Mouse (Mus musculus): ENCODE results near the gene Kmt5b. TPM values are rescaled to one million over a fixed set of nuclear protein-coding genes. Genes with fewer than 3 reads are reported as not detected.

The Kmt5b gene
- polyA plus RNA-seq, 1 experiment from 2014 or later = 34.1 TPM

DNA sequence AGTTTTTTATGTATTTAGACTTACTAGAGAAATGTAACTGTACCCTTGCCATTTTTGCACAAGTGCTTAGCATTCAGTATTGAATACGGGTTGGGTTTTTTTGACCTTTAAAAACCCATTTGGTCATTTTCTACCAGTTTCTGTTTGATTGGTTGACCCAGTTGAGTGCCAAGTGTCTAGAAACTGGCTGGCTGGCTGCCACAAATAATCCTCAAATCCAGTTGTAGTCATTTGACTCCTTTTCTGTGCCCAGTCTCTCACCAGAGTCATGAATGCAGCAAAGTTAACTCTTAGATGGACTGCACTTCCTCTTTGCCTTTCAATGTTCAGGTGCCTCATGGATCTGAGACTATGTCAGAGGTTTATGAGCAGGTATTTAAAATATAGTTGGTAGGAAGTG lies 86.7 kb downstream of the Kmt5b start:
- Histone ChIP-seq H3K9ac (no peak overlapping the region), H3K27ac (no peak overlapping the region), H3K9me3 (no peaks in the 10 kb centered on the region), H3K4me3 (0 out of 2 replicates have a peak overlapping the region, but pooled peaks have one; percentile 4), H3K27me3 (no peaks in the 10 kb centered on the region), H3K4me2 (peak overlapping the region; percentile 71), H3K4me1 (peaks cover 42% of the 10 kb centered on the region), H3K36me3 (no peaks in the 10 kb centered on the region)
- no peak for ATAC-seq (ENCODE audit: insufficient number of reproducible peaks, insufficient read depth, low FRiP score, low TSS enrichment, low read depth)
- 70% methylated on average over 1 of the region's 1 CpGs for WGBS

DNA sequence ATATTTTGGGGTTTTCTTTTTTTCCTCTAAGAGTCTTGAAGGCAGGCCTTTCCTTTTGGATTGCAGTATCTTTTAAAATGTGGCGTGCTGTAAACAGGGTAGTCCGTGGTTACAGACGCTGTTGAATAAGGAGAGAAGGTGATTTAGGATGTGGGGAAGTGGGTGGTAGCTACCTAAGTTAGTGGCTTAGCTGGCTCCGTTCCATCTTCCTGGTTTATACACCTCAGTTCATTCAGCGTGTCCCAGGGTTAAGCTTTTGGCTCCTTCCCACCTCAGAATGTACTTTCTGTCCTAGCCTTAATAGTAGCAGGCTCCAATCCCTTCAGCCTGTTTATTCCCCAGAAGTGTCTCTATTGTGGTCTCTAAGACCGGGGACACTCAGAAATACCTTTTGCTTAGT lies 87.9 kb downstream of the Kmt5b start:
- Histone ChIP-seq H3K4me1 (peaks cover 42% of the 10 kb centered on the region), H3K27me3 (no peaks in the 10 kb centered on the region), H3K9ac (0 out of 2 replicates have a peak overlapping the region, but pooled peaks have one; percentile 8), H3K27ac (peak overlapping the region; percentile 40), H3K36me3 (no peaks in the 10 kb centered on the region), H3K4me3 (no peak overlapping the region), H3K9me3 (no peaks in the 10 kb centered on the region), H3K4me2 (peak overlapping the region; percentile 21)
- ATAC-seq (ENCODE audit: insufficient number of reproducible peaks, insufficient read depth, low FRiP score, low TSS enrichment, low read depth) = no peak
- WGBS = 59% methylated on average over 6 of the region's 6 CpGs

DNA sequence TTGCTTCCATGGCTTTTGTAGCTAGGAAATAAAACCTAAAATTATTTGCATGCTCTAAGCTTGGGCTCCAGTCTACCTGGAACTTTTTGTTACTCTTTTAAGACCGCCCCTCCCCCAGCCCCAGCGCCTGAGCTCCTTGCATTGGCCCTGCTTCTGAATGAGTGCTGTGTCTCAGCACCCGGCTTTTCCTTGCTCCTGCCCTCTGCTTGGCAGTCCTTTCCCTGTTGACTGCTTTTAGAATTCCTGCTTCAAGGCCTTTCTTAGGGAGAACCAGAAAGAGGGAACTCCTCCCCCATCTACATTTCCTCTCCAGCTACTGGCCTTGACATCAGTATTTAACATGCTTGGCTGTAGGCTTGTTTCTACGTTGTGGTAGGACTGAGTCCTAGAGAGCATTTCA lies 88.4 kb downstream of the Kmt5b start:
- 9% methylated on average over 4 of the region's 4 CpGs for WGBS
- Histone ChIP-seq H3K27ac (peak overlapping the region; percentile 40), H3K4me1 (peaks cover 42% of the 10 kb centered on the region), H3K9ac (0 out of 2 replicates have a peak overlapping the region, but pooled peaks have one; percentile 8), H3K4me2 (peak overlapping the region; percentile 21), H3K36me3 (no peaks in the 10 kb centered on the region), H3K4me3 (no peak overlapping the region), H3K9me3 (no peaks in the 10 kb centered on the region), H3K27me3 (no peaks in the 10 kb centered on the region)
- no peak for ATAC-seq (ENCODE audit: insufficient number of reproducible peaks, insufficient read depth, low FRiP score, low TSS enrichment, low read depth)

DNA sequence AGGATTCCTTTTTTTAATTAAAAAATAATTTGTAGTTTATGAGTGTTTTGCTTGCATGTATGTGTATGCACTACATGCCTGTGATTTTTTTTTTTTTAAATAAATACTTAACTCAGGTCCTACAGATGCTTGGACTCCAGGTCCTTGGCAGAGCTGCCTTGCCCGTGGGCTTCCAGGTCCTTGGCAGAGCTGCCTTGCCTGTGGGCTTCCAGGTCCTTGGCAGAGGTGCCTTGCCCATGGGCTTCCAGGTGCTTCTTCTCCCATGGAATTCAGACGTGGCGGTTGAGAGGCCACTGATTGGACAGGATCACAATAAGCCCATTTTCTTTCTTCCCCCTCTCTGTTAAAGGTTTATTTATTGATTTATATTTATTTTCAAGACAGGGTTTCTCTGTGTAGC lies 90.0 kb downstream of the Kmt5b start:
- whole genome bisulfite sequencing = 84% methylated on average over 3 of the region's 3 CpGs
- no peak for ATAC-seq (ENCODE audit: insufficient number of reproducible peaks, insufficient read depth, low FRiP score, low TSS enrichment, low read depth)
- H3K27ac ChIP-seq = no peak overlapping the region

DNA sequence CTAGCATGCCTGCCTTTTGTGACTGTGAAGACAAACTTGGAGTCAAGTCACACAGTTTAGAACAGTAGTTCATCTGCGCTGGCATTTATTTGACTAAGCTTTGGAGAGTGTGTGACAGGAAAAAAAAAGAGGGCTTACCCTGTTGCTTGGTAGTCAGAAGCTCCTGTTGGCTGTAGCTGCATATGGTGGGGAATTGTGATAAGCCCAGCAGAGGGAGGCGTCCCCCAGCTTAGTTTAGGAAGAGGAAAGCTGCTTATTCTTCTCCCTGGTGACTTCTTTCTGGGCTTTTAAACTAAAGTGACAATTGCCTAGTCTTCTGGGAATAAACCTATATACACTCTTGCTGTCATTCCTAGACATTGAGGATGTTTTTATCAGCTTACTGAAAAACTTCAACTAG lies 95.5 kb downstream of the Kmt5b start:
- 84% methylated on average over 2 of the region's 2 CpGs for WGBS
- no peak overlapping the region for H3K4me2 ChIP-seq
- no peak overlapping the region for H3K9ac ChIP-seq
- H3K4me3 ChIP-seq = no peak overlapping the region
- no peak for ATAC-seq (ENCODE audit: insufficient number of reproducible peaks, insufficient read depth, low FRiP score, low TSS enrichment, low read depth)
- 0 out of 2 replicates have a peak, but pooled peaks cover 3% of the 10 kb centered on the region for H3K9me3 ChIP-seq
- H3K27me3 ChIP-seq = no peaks in the 10 kb centered on the region
- H3K36me3 ChIP-seq = peaks cover 29% of the 10 kb centered on the region
- H3K27ac ChIP-seq = no peak overlapping the region
- H3K4me1 ChIP-seq = 0 out of 2 replicates have a peak, but pooled peaks cover 2% of the 10 kb centered on the region

More for the DNA sequence above, 90.0 kb downstream of the Kmt5b start:
- Histone ChIP-seq H3K9ac (no peak overlapping the region), H3K4me3 (no peak overlapping the region), H3K4me1 (peaks cover 35% of the 10 kb centered on the region), H3K9me3 (0 out of 2 replicates have a peak, but pooled peaks cover 3% of the 10 kb centered on the region), H3K4me2 (no peak overlapping the region), H3K36me3 (0 out of 2 replicates have a peak, but pooled peaks cover 4% of the 10 kb centered on the region), H3K27me3 (no peaks in the 10 kb centered on the region)

DNA sequence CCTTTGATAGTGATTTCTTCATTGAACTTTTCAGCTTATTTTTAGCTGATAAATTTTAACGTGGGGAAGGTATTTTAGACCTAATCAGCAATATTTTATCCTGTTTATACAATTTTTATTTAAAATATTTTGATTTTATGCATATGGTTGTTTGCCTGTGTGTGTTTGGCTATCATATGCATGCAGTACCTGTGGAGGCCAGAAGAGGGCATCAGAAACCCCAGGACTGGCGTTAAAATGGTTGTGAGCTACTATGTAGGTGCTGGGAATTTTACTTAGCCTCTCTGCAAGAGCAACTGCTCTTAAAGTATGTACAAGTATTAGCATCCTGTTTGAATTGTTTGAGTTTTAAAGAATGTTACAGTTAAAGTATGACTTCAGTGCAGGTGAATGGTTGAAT lies 97.7 kb downstream of the Kmt5b start:
- peaks cover 29% of the 10 kb centered on the region for H3K36me3 ChIP-seq

More for the DNA sequence above, 97.7 kb downstream of the Kmt5b start:
- Histone ChIP-seq H3K9me3 (0 out of 2 replicates have a peak, but pooled peaks cover 3% of the 10 kb centered on the region), H3K4me3 (no peak overlapping the region), H3K27me3 (no peaks in the 10 kb centered on the region), H3K27ac (no peak overlapping the region), H3K9ac (no peak overlapping the region), H3K4me2 (no peak overlapping the region), H3K4me1 (peaks cover 13% of the 10 kb centered on the region)
- WGBS = 91% methylated on average over 2 of the region's 2 CpGs
- ATAC-seq (ENCODE audit: insufficient number of reproducible peaks, insufficient read depth, low FRiP score, low TSS enrichment, low read depth) = no peak

Other genes starting within 250 kb of the Kmt5b start
- gene Ppp6r3, start 191.7 kb upstream of the Kmt5b start, polyA plus RNA-seq (2015; fragmentation: Nextera tagmentation; extraction: Ambion mirVana) = 63.9 and 71.4 TPM in 2 replicates
- 7.3 and 7.9 TPM in 2 replicates for gene Lrp5, start 80.9 kb upstream of the Kmt5b start, polyA plus RNA-seq (2015; fragmentation: Nextera tagmentation; extraction: Ambion mirVana)
- 47.5 and 47.6 TPM in 2 replicates for gene 1810055G02Rik, start 59.1 kb upstream of the Kmt5b start, polyA plus RNA-seq (2015; fragmentation: Nextera tagmentation; extraction: Ambion mirVana)
- gene Chka, start 84.4 kb downstream of the Kmt5b start, polyA plus RNA-seq (2015; fragmentation: Nextera tagmentation; extraction: Ambion mirVana) = 54.8 and 56.5 TPM in 2 replicates
- 53.7 and 58.0 TPM in 2 replicates for gene Tcirg1, start 139.7 kb downstream of the Kmt5b start, polyA plus RNA-seq (2015; fragmentation: Nextera tagmentation; extraction: Ambion mirVana)
- gene Ndufs8, start 145.4 kb downstream of the Kmt5b start, polyA plus RNA-seq (2015; fragmentation: Nextera tagmentation; extraction: Ambion mirVana) = 258 and 278 TPM in 2 replicates
- 1.6 and 1.7 TPM in 2 replicates for gene Aldh3b1, start 162.4 kb downstream of the Kmt5b start, polyA plus RNA-seq (2015; fragmentation: Nextera tagmentation; extraction: Ambion mirVana)
- 15.8 and 16.6 TPM in 2 replicates for gene Unc93b1, start 167.8 kb downstream of the Kmt5b start, polyA plus RNA-seq (2015; fragmentation: Nextera tagmentation; extraction: Ambion mirVana)
- gene Aldh3b3, start 191.2 kb downstream of the Kmt5b start, polyA plus RNA-seq (2015; fragmentation: Nextera tagmentation; extraction: Ambion mirVana) = 0.24 TPM in 1 of 2 replicates, not detected in the other
- 7.9 and 8.2 TPM in 2 replicates for gene Aldh3b2, start 204.9 kb downstream of the Kmt5b start, polyA plus RNA-seq (2015; fragmentation: Nextera tagmentation; extraction: Ambion mirVana)
- gene Acy3, start 219.1 kb downstream of the Kmt5b start, polyA plus RNA-seq (2015; fragmentation: Nextera tagmentation; extraction: Ambion mirVana) = 3.1 and 3.7 TPM in 2 replicates
- not detected in 2 replicates for gene Tbx10, start 225.3 kb downstream of the Kmt5b start, polyA plus RNA-seq (2015; fragmentation: Nextera tagmentation; extraction: Ambion mirVana)
- gene Nudt8, start 233.2 kb downstream of the Kmt5b start, polyA plus RNA-seq (2015; fragmentation: Nextera tagmentation; extraction: Ambion mirVana) = 36.5 and 37.8 TPM in 2 replicates
- 5.6 and 6.5 TPM in 2 replicates for gene Gm49405, start 233.2 kb downstream of the Kmt5b start, polyA plus RNA-seq (2015; fragmentation: Nextera tagmentation; extraction: Ambion mirVana)
- 7.3 and 8.1 TPM in 2 replicates for gene Doc2g, start 235.9 kb downstream of the Kmt5b start, polyA plus RNA-seq (2015; fragmentation: Nextera tagmentation; extraction: Ambion mirVana)
- 178 and 206 TPM in 2 replicates for gene Ndufv1, start 245.4 kb downstream of the Kmt5b start, polyA plus RNA-seq (2015; fragmentation: Nextera tagmentation; extraction: Ambion mirVana)

Data from embryonic facial prominence, embryonic 13.5 days (tissue).